Comparison of ENCODE assay signal across 2 mouse cellular contexts in the genomic region with DNA sequence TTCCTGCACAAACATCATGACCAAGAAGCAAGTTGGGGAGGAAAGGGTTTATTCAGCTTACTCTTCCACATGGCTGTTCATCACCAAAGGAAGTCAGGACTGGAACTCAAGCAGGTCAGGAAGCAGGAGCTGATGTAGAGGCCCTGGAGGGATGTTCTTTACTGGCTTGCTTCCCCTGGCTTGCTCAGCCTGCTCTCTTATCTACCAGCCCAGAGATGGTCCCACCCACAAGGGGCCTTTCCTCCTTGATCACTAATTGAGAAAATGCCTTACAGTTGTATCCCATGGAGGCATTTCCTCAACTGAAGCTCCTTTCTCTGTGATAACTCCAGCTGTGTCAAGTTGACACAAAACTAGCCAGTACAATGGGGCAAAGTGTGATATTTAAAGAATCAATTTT. TPM values are rescaled to one million over a fixed set of nuclear protein-coding genes. Genes with fewer than 3 reads are reported as not detected.
"Had no signal": no experiment of that assay in that cellular context is flagged by ENCODE, and none has a peak within 500 bp of the region (broad histone marks: within the 10 kb centered on the region; RNA-seq: fewer than 3 reads in every experiment).

No protein-coding gene starts in this region.

RNA-seq across cellular contexts. Expression of a gene that starts 49.2 kb away (rescaled TPM):
- polyA plus RNA-seq: myocyte; small intestine, adult 2 months had no signal
